Mouse (Mus musculus): ENCODE measurements around the gene Rft1.
"Not testable (repeated sequence)": the region's sequence is repeated elsewhere in the genome, so short reads cannot be mapped to it uniquely, and the experiment has no call there.

DNA sequence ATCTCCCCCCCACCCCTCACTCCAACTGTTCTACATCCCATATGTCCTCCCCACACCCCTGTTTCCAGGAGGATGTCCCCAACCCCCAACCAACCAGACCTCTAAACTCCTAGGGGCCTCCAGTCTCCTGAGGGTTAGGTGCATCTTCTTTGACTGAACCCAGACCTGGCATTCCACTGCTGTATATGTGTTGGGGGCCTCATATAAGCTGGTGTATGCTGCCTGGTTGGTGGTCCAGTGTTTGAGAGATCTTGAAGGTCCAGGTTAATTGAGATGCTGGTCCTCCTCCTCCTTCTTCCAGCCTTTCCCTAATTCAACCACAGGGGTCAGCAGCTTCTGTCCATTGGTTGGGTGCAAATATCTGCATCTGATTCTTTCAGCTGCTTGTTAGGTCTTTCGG, 64.5 kb downstream of the Rft1 start:
- TF ChIP-seq CTCF, EP300 (IDR thresholded peaks at IDR 0.05; ENCODE audit: low read depth): not testable (repeated sequence)
